Mouse (Mus musculus) skeletal muscle tissue, adult 2 months (tissue): ENCODE data around the gene Acap1.
"Not testable (repeated sequence)": the region's sequence is repeated elsewhere in the genome, so short reads cannot be mapped to it uniquely, and the experiment has no call there.

ENCODE experiments used
- DNase-seq: peaks from one replicate; pipeline ENCODE4 v3.0.0-alpha.2; 2012; ENCODE audit warnings: low read depth, low spot score

Acap1 gene

DNA sequence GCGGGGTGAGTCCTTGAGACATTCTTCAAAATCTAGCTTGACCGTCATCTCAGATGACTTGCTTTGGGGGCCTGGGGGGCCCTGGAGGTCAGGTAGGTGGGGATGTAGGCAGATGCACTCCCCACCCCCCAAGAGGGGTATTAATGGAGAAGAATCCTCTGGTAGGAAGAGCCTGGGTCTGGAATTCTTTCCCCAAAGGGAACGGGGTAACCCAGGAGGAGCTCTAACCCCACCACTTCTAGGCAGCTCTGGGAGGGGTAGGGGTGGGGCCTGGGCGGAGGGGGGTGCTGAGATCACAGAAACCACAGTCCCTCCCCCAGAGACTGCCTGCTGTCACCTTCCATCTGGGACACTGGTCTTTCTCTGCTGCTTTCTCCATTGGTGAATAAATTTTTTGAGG is at the start of gene Acap1:
Gene Acap1 (minus strand): TSS at position 249 of the 400 bp plus-strand sequence.
- DNase-seq: no peak

GRCm38 (mm10) chr11:69940962-69941361 is 45.6 kb upstream of the Acap1 start:
- no peak for DNase-seq

DNA sequence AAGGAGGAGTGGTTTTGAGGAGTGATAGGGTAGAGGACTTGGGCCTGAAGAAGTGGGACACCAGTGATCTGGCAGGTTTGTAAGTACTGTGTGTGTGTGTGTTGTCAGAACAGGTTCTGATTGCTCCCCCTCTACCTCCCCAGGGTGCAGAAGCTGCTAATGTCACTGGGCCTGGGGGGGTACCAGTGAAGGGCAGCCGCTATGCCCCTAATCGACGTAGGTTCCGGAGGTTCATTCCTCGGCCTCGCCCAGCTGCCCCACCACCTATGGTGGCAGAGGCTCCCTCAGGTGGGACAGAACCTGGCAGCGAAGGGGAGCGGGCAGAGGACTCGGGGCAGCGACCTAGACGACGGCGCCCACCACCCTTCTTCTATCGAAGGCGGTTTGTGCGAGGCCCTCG is 44.4 kb upstream of the Acap1 start:
- DNase-seq: no peak

DNA sequence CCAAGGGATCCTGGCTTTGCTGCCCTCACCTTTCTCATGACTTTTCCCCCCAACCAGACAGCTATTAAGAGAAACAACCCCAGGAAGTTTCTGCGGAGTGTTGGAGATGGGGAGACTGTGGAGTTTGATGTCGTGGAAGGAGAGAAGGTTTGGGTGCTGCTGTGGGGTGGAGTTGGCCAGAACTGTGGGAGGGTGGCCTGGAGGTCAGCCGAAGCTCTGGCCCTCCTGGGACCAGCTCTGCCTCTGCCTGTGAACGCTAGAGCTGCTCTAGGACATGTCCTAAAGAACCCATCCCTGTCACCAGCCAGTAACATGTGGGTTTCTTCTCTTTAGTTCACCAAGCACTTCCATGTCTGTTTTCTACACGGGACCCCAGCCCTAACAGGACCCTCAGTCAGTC is 43.8 kb upstream of the Acap1 start:
- DNase-seq: no peak

- no peak for DNase-seq
These were observed 43.2 kb upstream of the Acap1 start for GRCm38 (mm10) chr11:69938401-69938979.

GRCm38 (mm10) chr11:69937834-69938233 is 42.5 kb upstream of the Acap1 start:
- DNase-seq: no peak

- no peak for DNase-seq
These were observed 42.0 kb upstream of the Acap1 start for GRCm38 (mm10) chr11:69937385-69937784.

- DNase-seq: no peak
These were observed 41.5 kb upstream of the Acap1 start for GRCm38 (mm10) chr11:69936714-69937347.

- DNase-seq: no peak
These were observed 40.8 kb upstream of the Acap1 start for GRCm38 (mm10) chr11:69936156-69936555.

GRCm38 (mm10) chr11:69935137-69935879 is 40.0 kb upstream of the Acap1 start, which contains the start of gene Ybx2:
TSS of gene Ybx2 (plus strand) at chr11:69935796.
- peak; percentile 83 for DNase-seq

DNA sequence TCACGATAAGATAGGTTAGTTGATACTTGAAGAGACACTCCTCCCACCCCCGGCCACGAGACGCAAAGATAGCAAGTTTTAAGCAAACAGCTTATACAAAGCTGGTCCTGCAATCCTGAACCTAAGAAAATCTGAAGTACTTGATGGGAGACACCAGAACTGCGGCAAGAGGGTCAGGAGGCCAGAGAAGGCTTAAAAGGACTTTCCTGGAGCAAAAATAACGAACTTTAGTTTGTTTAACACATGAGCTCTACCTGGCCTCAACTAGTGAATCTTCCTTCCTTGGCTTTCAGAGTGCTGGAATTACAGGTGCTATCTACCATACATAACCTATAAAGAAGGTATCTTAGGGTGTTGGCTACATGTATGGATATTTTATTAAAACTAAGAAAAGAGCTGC is 39.3 kb upstream of the Acap1 start:
- DNase-seq: no peak

DNA sequence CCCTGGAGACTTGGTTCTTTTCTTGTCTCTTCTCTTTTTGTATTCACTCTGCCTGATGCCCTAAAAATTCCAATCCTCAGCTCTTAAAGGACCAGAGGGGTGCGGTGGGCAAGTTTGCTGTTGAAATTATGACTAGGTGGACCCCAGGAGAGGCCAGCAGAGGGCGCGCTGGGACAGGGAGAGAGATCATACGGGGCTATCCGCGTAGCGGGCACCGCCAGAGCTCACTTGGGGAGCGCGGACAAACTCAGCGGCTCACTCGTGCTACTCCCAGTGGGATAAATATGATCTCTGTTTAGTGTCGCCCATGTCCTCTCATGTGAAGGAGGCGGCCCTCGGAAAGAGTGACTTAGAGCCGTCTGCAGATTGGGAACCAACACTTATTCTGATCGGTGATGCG is 38.8 kb upstream of the Acap1 start:
- DNase-seq: peak; percentile 85

DNA sequence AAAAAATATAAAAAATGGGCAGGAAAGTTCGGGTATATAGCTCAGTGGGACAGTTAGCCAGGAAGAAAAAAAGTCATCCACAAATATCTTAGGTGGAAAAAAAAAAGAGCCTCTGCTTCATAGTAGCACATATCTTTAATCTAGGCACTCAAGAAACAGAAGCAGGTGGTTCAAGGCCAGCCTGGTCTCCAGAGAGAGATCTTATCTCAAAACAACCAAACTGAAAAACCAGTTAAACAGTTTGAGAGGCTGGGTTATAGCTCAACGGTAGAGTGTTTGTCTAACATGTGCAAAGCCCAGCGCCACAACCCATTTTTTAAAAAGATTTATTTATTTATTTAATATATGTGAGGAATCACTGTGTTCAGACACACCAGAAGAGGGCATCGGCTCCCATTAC is 37.7 kb upstream of the Acap1 start:
- no peak for DNase-seq

GRCm38 (mm10) chr11:69932254-69932653 is 36.9 kb upstream of the Acap1 start:
- no peak for DNase-seq

GRCm38 (mm10) chr11:69931769-69932168 is 36.4 kb upstream of the Acap1 start:
- no peak for DNase-seq

DNA sequence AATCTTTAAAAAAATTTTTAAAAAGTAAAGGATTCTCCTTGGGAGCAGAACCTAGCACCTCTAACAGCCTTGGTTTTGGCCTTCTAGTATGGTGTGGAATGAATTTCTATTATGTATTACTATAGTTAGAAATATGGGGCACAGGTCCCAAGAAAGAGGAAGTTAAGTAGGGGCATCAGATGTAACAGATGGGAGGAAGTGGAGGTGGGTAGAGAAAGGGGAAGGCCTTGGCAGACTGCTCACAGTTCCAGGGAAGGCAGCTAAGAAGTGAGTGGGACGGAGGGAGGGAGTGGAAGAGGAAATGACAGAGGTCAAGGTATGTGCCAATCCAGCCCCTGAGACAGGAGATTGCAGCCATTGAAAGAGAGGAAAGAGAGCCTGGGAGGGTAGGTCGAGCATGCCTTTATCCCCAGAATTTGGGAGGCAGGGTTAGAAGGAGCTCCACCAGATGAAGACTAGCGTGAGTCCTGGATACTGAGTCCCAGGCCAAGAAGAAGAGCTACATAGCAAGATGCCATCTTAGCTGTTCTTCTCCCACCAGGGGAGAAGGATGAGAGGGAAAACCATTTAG is 35.7 kb upstream of the Acap1 start:
- DNase-seq: no peak

- DNase-seq: not testable (repeated sequence)
These were observed 34.8 kb upstream of the Acap1 start for GRCm38 (mm10) chr11:69930176-69930575.

DNA sequence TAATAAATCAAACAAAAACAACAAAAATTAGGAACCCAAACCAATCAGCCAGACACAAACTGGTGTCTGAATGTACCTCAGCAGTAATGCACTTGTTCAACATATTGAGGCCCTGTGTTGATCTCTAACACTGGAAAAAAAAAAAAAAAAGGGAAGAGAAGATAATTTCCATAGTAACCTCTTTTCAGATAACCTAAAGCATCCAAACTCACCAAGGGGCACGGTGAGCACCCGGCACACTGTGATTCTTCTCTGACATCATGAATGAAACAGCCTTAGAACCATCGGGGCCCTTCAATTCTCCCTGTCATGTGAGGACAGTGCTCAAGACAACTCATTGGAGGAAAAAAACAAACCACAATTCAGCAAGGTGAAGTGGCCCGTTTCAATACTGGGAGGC is 34.4 kb upstream of the Acap1 start:
- no peak for DNase-seq

DNA sequence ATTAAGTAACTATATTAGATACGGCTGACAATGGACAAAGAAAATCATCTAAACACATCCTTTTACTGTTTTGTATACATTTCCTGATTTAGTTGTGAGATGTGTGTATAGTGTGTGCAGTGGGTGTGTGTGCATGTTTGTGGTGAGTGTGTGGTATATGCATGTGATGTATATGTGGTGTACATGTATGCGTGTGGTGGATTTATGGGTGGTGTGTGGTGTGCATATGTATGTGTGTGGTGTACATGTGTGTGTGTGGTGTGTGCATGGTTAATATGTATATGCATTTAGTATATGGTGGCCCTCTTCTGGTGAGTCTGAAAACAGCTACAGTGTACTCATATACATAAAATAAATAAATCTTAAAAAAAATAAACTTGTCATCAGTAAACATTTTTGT is 32.2 kb upstream of the Acap1 start:
- no peak for DNase-seq

DNA sequence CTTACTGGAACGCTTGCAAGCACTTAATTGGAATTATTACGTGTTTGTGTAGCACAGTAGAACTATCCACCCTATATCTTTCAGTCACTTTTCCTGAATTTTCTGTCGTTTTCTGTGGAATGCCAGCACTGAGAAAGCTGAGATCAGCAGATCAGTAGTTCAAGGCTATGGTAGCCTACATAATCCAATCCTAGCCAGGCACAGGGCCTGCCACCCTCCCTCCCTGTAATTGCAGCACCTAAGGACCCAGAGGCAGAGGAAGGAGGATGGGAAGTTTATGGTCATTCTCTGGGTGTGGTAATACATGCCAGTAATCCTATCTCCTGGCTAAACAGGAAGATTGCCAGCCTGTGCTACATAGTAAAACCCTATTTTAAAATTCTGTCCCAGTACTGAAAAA is 27.5 kb upstream of the Acap1 start:
- no peak for DNase-seq

- DNase-seq: no peak
These were observed 26.8 kb upstream of the Acap1 start for GRCm38 (mm10) chr11:69922012-69922756.
